Mouse (Mus musculus) midbrain, embryonic 13.5 days (tissue): ENCODE measurements at regions not wholly inside any gene's neighbourhood (a gene's known extent, or its start where the extent isn't known, plus 50 kb on each side); places are given as distances from the start of the nearest gene placed in this dataset.

Source experiments
- ATAC-seq: fragments of 200-750 bp; cut with Nextera tagmentation; 2 replicates; pipeline ENCODE4 v1.8.0; 2017; ENCODE audit warnings: mild to moderate bottlenecking, moderate TSS enrichment, moderate library complexity
- H3K27ac ChIP-seq: fragments of 300-500 bp; sonication (generic); 2 replicates; pipeline ENCODE4 v1.5.1; 2015; ENCODE audit warnings: inconsistent platforms, mild to moderate bottlenecking, moderate library complexity
- H3K27me3 ChIP-seq: fragments of 300-500 bp; sonication (generic); 2 replicates; pipeline ENCODE4 v1.6.1; 2015; ENCODE audit warnings: mild to moderate bottlenecking, inconsistent platforms
- H3K36me3 ChIP-seq: fragments of 300-500 bp; sonication (generic); 2 replicates; pipeline ENCODE4 v1.6.1; 2015; ENCODE audit warnings: mild to moderate bottlenecking, inconsistent platforms
- H3K4me1 ChIP-seq: fragments of 300-500 bp; sonication (generic); replicated peaks from 2 replicates; pipeline ENCODE4 v1.6.1; 2015; ENCODE audit warnings: inconsistent platforms
- H3K4me2 ChIP-seq: fragments of 300-500 bp; sonication (generic); replicated peaks from 2 replicates; pipeline ENCODE4 v1.6.1; 2015; ENCODE audit warnings: moderate library complexity, mild to moderate bottlenecking, inconsistent platforms
- H3K4me3 ChIP-seq: fragments of 300-500 bp; sonication (generic); replicated peaks from 2 replicates; pipeline ENCODE4 v1.5.1; 2015; ENCODE audit warnings: mild to moderate bottlenecking, inconsistent platforms
- H3K9ac ChIP-seq: fragments of 300-500 bp; sonication (generic); replicated peaks from 2 replicates; pipeline ENCODE4 v1.6.1; 2015; ENCODE audit warnings: mild to moderate bottlenecking, inconsistent platforms
- H3K9me3 ChIP-seq: fragments of 300-500 bp; sonication (generic); 2 replicates; pipeline ENCODE4 v1.6.1; 2016; ENCODE audit warnings: mild to moderate bottlenecking, inconsistent platforms
- WGBS: fragments of 180-500 bp; shearing (Covaris S2); methylation state at CpG from one replicate; pipeline ENCODE4 v1.1.7; 2015; 5-methylcytosine and 5-hydroxymethylcytosine counted together

DNA sequence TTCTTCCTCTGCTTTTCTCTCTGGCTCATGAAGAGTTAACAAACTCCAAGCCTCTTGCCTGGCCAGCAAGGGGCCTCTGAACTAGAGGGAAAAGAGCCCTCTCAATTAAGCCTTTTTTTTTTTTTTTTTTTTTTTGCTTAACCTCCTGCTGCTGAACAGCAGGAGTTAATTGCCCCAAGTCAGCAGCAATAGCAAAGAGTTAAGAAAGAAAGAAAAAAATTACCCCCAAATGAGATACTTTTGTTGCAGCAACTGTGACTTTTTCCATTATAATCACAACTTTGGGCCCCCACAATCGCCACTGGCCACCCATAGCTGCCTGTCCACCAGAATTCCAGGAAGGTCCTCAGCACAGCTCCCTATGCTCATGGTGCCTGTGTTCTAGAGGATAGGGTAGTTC lies 60.4 kb upstream of the Zmat1 start:
- Histone ChIP-seq H3K4me3 (no peak overlapping the region), H3K36me3 (no peaks in the 10 kb centered on the region), H3K27me3 (peaks cover 2% of the 10 kb centered on the region; the same call in 1 of the 2 replicates), H3K4me2 (no peak overlapping the region), H3K9me3 (no peaks in the 10 kb centered on the region), H3K4me1 (no peaks in the 10 kb centered on the region), H3K9ac (no peak overlapping the region), H3K27ac (no peak overlapping the region)
- 13% methylated on average over 1 of the region's 1 CpGs for WGBS
- ATAC-seq, result no peak

DNA sequence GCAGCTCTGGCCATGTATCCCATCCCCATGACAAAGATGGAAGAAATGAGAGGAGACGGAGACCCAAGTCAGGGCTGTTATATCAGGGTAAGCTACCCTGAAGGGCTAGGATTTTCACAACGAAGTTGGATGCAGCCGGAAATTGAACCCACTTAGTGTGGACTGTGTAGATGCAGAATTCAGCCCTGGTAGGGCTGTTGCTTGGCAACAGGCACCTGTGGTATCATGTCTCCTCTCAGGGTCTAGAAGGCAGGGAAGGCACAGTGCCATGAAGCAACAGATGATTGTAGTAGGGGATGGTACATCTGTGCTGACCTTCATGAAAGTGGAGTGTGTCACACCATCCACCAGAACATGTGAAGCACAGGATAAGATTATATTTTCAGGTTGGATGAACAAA lies 51.2 kb upstream of the Zmat1 start:
- Histone ChIP-seq H3K27me3 (peaks cover 2% of the 10 kb centered on the region; the same call in 1 of the 2 replicates), H3K36me3 (no peaks in the 10 kb centered on the region), H3K9ac (no peak overlapping the region), H3K27ac (no peak overlapping the region), H3K4me2 (no peak overlapping the region), H3K4me1 (no peaks in the 10 kb centered on the region), H3K9me3 (no peaks in the 10 kb centered on the region), H3K4me3 (no peak overlapping the region)
- 83% methylated on average over 3 of the region's 3 CpGs for WGBS
- no peak for ATAC-seq

GRCm38 (mm10) chrX:135058949-135059348 lies 49.9 kb upstream of the Zmat1 start:
- Histone ChIP-seq H3K4me1 (no peaks in the 10 kb centered on the region), H3K27ac (no peak overlapping the region), H3K27me3 (peaks cover 2% of the 10 kb centered on the region; the same call in 1 of the 2 replicates), H3K36me3 (no peaks in the 10 kb centered on the region), H3K4me3 (no peak overlapping the region), H3K9me3 (no peaks in the 10 kb centered on the region), H3K4me2 (no peak overlapping the region), H3K9ac (no peak overlapping the region)
- ATAC-seq, result no peak
- WGBS, result 75% methylated on average over 3 of the region's 3 CpGs
